Mouse (Mus musculus) limb, embryonic 15.5 days (tissue): ENCODE measurements around the gene Rtl8a. TPM values are rescaled to one million over a fixed set of nuclear protein-coding genes. Genes with fewer than 3 reads are reported as not detected.
"Not testable (repeated sequence)": the region's sequence is repeated elsewhere in the genome, so short reads cannot be mapped to it uniquely, and the experiment has no call there.

Source experiments
- ATAC-seq: fragments of 200-750 bp; cut with Nextera tagmentation; 2 replicates; pipeline ENCODE4 v1.8.0; 2017; ENCODE audit warnings: low read depth, moderate TSS enrichment; ENCODE audit not compliant: insufficient number of reproducible peaks, low FRiP score, low TSS enrichment
- H3K27ac ChIP-seq: fragments of 300-500 bp; sonication (generic); 2 replicates; pipeline ENCODE4 v1.5.1; 2015; ENCODE audit warnings: moderate library complexity, mild to moderate bottlenecking, inconsistent platforms
- H3K27me3 ChIP-seq: fragments of 300-500 bp; sonication (generic); 2 replicates; pipeline ENCODE4 v1.6.1; 2015; ENCODE audit warnings: inconsistent platforms
- H3K36me3 ChIP-seq: fragments of 300-500 bp; sonication (generic); 2 replicates; pipeline ENCODE4 v1.6.1; 2015; ENCODE audit warnings: inconsistent platforms
- H3K4me1 ChIP-seq: fragments of 300-500 bp; sonication (generic); 2 replicates; pipeline ENCODE4 v1.6.1; 2015; ENCODE audit warnings: inconsistent platforms
- H3K4me2 ChIP-seq: fragments of 300-500 bp; sonication (generic); 2 replicates; pipeline ENCODE4 v1.6.1; 2015; ENCODE audit warnings: mild to moderate bottlenecking, inconsistent platforms
- H3K4me3 ChIP-seq: fragments of 300-500 bp; sonication (generic); 2 replicates; pipeline ENCODE4 v1.5.1; 2015; ENCODE audit warnings: mild to moderate bottlenecking, inconsistent platforms
- H3K9ac ChIP-seq: fragments of 300-500 bp; sonication (generic); 2 replicates; pipeline ENCODE4 v1.6.1; 2015; ENCODE audit warnings: inconsistent platforms
- H3K9me3 ChIP-seq: fragments of 300-500 bp; sonication (generic); 2 replicates; pipeline ENCODE4 v1.6.1; 2016; ENCODE audit warnings: inconsistent platforms
- WGBS: fragments of 180-500 bp; shearing (Covaris S2); methylation state at CpG from one replicate; pipeline ENCODE4 v1.1.7; 2015; 5-methylcytosine and 5-hydroxymethylcytosine counted together
- polyA plus RNA-seq: library from polyadenylated mRNA; unstranded; fragments of >200 nt; fragmentation: Nextera tagmentation; extraction: Ambion mirVana; gene quantifications from 2 replicates; pipeline ENCODE4 v1.2.1, GENCODE M21; 2015

The Rtl8a gene
- polyA plus RNA-seq, 1 experiment from 2014 or later: 63.3 TPM

DNA sequence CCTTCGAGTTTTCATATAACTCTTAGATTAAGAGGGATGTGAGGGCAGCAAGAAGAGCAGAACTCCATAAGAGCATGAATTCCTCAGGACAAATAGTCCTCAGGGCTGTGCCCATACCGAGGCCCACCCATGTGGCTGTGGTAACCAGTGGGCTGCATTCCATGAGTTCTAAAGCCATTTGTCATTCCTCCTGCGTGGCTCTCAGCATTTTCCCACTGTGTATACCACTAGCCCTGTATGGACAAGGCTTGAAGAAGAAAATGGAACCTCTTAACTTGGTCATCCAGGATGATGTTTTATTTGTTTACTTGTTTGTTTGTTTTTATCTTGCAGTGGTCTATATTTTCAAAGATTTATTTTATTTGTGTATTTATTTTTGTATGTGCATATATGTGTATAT lies 5.4 kb downstream of the Rtl8a start:
- not testable (repeated sequence) for ATAC-seq, H3K4me2 ChIP-seq, H3K9me3 ChIP-seq, H3K27me3 ChIP-seq, H3K4me3 ChIP-seq, H3K4me1 ChIP-seq, H3K36me3 ChIP-seq, H3K9ac ChIP-seq, H3K27ac ChIP-seq
- WGBS: 54% methylated on average over 3 of the region's 3 CpGs

DNA sequence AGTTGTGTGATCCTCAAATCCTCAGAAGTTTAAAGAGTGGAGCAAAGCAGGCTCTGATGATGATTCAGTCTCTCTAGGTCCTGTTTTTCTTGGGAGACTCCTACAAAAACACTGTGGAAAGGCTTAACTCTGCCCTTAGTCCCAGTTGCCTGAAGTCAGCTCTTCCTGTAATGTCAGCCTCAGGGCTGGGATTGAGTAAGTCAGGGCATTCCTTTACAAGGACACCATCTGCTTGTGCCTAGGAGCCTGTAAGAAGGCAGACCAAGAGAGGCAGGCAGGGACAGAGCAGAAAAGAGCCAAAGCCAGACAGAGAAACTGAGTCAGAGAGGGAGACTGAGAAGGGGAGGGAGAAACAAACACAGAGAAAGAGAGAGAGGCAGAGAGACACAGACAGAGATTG lies 32.1 kb downstream of the Rtl8a start:
- not testable (repeated sequence) for H3K4me3 ChIP-seq, H3K36me3 ChIP-seq, H3K9me3 ChIP-seq, ATAC-seq, H3K4me2 ChIP-seq, H3K27me3 ChIP-seq, H3K9ac ChIP-seq, H3K27ac ChIP-seq, H3K4me1 ChIP-seq

DNA sequence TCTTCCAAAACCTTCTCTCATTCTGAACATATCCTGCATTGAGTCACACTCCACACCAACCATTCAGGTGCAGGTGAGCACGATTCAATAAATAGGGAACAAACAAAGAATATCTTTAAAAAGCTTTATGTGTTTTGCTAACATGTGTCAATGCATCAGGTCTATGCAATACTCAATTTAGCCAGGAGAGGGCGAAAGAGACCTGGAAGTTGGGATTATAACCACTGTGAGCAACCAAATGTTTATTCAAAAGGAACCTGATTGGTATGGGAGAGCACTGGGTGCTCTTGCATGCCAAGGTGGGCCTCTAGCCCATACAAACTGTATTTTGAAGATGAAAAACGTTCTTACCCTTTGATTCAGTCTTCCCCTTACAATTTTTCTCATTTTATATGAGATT lies 32.9 kb downstream of the Rtl8a start:
- Histone ChIP-seq H3K4me2 (no peak overlapping the region), H3K4me3 (no peak overlapping the region), H3K9me3 (no peaks in the 10 kb centered on the region), H3K27ac (no peak overlapping the region), H3K27me3 (no peaks in the 10 kb centered on the region), H3K9ac (no peak overlapping the region), H3K36me3 (no peaks in the 10 kb centered on the region), H3K4me1 (no peaks in the 10 kb centered on the region)
- no peak for ATAC-seq
- 7% methylated on average over 3 of the region's 3 CpGs for WGBS

GRCm38 (mm10) chrX:53608879-53609278 lies 34.6 kb downstream of the Rtl8a start, which contains the start of gene Gm14597:
Gene Gm14597, minus strand, starts transcription at chrX:53608979.
- not testable (repeated sequence) for ATAC-seq, H3K9me3 ChIP-seq, H3K4me1 ChIP-seq, H3K27me3 ChIP-seq, H3K36me3 ChIP-seq
- Histone ChIP-seq H3K27ac (peak within 1 kb of the TSS; percentile 7; the same call in 1 of the 2 replicates), H3K4me2 (peak within 1 kb of the TSS; percentile 45), H3K9ac (peak within 1 kb of the TSS; percentile 40), H3K4me3 (peak within 1 kb of the TSS; percentile 47)
- 71% methylated on average over 3 of the region's 4 CpGs for WGBS

DNA sequence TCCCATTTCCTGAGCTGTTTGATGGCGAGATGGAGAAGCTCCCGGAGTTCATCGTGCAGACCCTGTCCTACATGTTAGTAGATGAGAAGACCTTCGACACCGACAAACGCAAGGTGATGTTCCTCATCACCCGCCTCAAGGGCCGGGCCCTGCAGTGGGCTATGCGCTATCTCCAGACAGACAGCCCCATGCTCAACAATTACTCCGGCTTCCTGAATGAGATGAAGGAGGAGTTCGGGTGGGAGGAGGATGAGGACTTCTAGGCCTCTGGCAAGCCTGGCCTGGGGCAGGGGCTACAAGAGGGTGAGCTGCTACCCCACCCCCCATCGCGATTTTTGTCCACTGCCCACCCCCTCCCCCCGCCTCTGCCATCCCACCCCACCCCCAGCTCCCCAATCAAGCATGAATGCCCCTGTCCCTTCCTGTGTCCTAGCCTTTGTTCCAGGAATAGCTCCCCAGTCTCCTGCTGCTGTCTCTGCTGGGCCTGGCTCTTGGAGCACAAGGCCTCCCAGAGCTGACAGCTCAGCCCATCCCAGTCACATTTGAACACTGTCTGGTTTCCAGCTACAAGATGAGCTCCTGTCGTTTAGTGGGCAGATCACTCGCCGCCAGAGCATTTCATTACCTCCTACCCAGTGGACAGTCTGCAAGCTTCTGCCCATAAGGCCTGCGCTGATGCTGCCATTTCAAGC lies 35.2 kb downstream of the Rtl8a start:
- H3K36me3 ChIP-seq: no peaks in the 10 kb centered on the region
- H3K27ac ChIP-seq: peak overlapping the region; percentile 7; the same call in 1 of the 2 replicates
- H3K4me2 ChIP-seq: peak overlapping the region; percentile 45
- WGBS: 33% methylated on average over 17 of the region's 18 CpGs
- peak overlapping the region; percentile 47 for H3K4me3 ChIP-seq
- H3K4me1 ChIP-seq: no peaks in the 10 kb centered on the region
- no peaks in the 10 kb centered on the region for H3K27me3 ChIP-seq
- H3K9me3 ChIP-seq: no peaks in the 10 kb centered on the region
- ATAC-seq: no peak
- peak overlapping the region; percentile 40 for H3K9ac ChIP-seq

DNA sequence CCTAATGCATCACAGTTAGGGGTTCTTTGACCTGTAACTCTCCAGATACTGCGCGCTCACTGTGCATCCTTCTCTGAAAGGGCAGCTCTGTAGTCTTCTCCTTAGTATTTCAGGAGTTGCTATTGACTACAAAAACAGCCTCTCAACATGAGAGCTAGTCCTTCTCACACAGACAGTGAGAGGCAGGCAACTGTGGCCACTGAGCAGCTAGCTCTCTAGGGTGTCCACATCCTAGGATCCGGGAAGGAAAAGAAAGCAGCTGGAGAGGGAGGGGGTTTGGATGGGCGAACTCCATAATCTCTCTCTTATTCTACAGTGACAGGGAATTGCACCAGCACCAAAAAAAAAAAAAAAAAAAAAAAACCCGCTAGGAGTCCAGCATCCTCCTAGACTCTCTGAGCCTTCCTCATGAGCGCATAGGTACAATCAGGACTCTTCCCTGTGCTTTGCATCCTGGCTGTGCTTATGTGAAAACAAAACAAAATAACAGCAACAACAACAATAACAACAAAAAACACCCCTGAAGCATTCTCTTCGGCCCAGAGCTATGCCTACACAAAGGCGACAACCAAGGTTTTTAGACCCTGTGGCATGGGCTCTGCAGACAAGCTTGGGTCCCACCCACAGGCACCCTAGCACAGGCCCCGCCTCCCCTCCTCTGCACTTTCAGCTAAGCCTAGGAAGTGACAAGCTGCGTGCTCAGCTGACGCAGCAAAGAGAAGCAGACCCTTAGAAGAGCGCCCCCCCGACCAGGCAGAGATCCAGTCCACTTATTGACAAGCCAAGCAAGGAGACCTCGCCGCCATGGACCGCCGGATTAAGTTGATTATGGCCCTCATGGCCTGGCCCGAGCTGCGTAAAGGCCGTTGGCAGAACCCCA lies 36.0 kb downstream of the Rtl8a start, which contains the start of gene Rtl8c:
Gene Rtl8c (plus strand): TSS at position 791 of the 880 bp plus-strand sequence.
- no peaks in the 10 kb centered on the region for H3K4me1 ChIP-seq
- peak within 1 kb of the TSS; percentile 45 for H3K4me2 ChIP-seq
- no peaks in the 10 kb centered on the region for H3K27me3 ChIP-seq
- H3K9ac ChIP-seq: peak within 1 kb of the TSS; percentile 40
- peak within 1 kb of the TSS; percentile 47 for H3K4me3 ChIP-seq
- WGBS: 30% methylated on average over 20 of the region's 20 CpGs
- H3K9me3 ChIP-seq: no peaks in the 10 kb centered on the region
- no peaks in the 10 kb centered on the region for H3K36me3 ChIP-seq
- peak; percentile 84 for ATAC-seq
- H3K27ac ChIP-seq: peak within 1 kb of the TSS; percentile 7; the same call in 1 of the 2 replicates

DNA sequence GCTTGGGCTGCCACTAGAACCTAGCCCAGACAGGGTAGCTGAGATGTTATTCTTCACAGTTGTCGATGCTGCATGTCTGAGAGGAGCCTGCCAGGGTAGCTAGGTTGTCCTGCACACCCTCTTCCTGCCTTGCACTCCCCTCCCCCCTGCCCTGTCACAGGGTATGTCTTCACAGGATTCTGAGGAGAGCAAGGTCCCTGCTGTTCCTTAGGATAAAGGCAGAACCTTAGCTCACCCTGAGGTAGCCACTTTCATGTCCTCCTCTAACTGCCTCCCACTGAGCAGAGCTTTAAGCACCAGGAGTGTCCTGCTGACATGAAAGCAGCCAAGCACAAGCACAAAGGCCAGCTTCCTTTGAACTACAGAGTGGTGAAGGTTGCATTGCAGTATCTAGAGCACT lies 37.3 kb downstream of the Rtl8a start:
- H3K27me3 ChIP-seq, H3K4me1 ChIP-seq, H3K9ac ChIP-seq, H3K9me3 ChIP-seq, H3K4me2 ChIP-seq, ATAC-seq, H3K4me3 ChIP-seq, H3K36me3 ChIP-seq, H3K27ac ChIP-seq: not testable (repeated sequence)
- 22% methylated on average over 1 of the region's 1 CpGs for WGBS

DNA sequence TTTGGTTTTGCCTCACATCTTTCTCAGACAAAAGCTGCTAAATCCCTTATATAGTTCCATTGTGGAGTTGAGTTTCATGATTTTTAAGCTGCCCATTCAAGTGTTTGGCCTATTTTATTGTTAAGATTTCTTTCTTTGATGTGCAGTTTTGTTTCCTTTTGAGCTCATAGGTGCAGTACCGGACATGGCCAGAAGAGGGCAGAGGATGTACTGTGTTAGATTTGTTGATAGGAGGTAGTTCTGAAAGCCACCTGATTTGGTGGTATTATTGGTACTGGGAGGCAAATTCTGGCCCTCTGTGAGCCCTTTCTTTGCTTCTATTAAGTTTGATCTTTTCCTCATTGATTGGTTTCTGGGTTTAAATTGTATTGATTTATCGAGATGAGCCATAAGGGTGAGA lies 43.5 kb downstream of the Rtl8a start:
- not testable (repeated sequence) for H3K27me3 ChIP-seq, H3K9me3 ChIP-seq, H3K36me3 ChIP-seq, H3K4me3 ChIP-seq, H3K9ac ChIP-seq, ATAC-seq, H3K4me1 ChIP-seq, H3K4me2 ChIP-seq, H3K27ac ChIP-seq
- 42% methylated on average over 2 of the region's 2 CpGs for WGBS

Other genes with a start within 250 kb of the Rtl8a start
- not detected in 2 replicates for gene Etd, start 208.8 kb downstream of the Rtl8a start, polyA plus RNA-seq
- 50.3 and 50.4 TPM in 2 replicates for gene Rtl8c, start 35.6 kb downstream of the Rtl8a start, polyA plus RNA-seq
- not detected in 2 replicates for gene Gm14597, start 34.7 kb downstream of the Rtl8a start, polyA plus RNA-seq
- gene Rtl8b, start 26.7 kb upstream of the Rtl8a start, polyA plus RNA-seq: 58.4 and 67.8 TPM in 2 replicates
- gene 4930502E18Rik, start 81.1 kb upstream of the Rtl8a start, polyA plus RNA-seq: 0.23 and 0.29 TPM in 2 replicates
- gene 1700013H16Rik, start 114.1 kb upstream of the Rtl8a start, polyA plus RNA-seq: not detected in 2 replicates
- not detected in 2 replicates for gene Zfp36l3, start 132.7 kb upstream of the Rtl8a start, polyA plus RNA-seq
- 0.84 and 1.4 TPM in 2 replicates for gene Xlr, start 154.0 kb upstream of the Rtl8a start, polyA plus RNA-seq